Mouse (Mus musculus): ENCODE data around the gene Tnfsf13.

- TF ChIP-seq POLR2A (IDR thresholded peaks at IDR 0.05; ENCODE audit: low read depth, low read length) (peak; percentile 35; the same call in 1 of the 2 replicates), CTCF (IDR thresholded peaks at IDR 0.05; ENCODE audit: extremely low read depth, insufficient read length, insufficient replicate concordance, low read depth, low read length) (no peak)
Observed at GRCm38 (mm10) chr11:69695361-69696181, 10.0 kb upstream of the Tnfsf13 start, which contains the start of the genes Tnfsf12 and Tnfsfm13.

Data from small intestine, adult 2 months (tissue).